Mouse (Mus musculus) CH12.LX (cell line): ENCODE data around the gene Celf5. TPM values are rescaled to one million over a fixed set of nuclear protein-coding genes. Genes with fewer than 3 reads are reported as not detected.

Source experiments
- DNase-seq: peaks from one replicate; pipeline ENCODE4 v3.0.0-alpha.2; 2013; ENCODE audit errors: extremely low read depth
- H3K27ac ChIP-seq: 2 replicates; pipeline ENCODE4 v1.5.1; 2012; ENCODE audit warnings: low read depth, mild to moderate bottlenecking, control low read depth, moderate library complexity; ENCODE audit not compliant: insufficient read depth
- H3K27me3 ChIP-seq: replicated peaks from 2 replicates; pipeline ENCODE3; 2012; ENCODE audit warnings: inconsistent platforms
- H3K36me3 ChIP-seq, 2 experiments: replicated peaks in 1 of 2; 2 replicates each; pipeline versions ENCODE3 to v1.6.1; 2012; ENCODE audit warnings: inconsistent platforms in 1 of 2, low read length in 1 of 2, mild to moderate bottlenecking in 1 of 2, mixed read lengths in 1 of 2, moderate library complexity in 1 of 2; ENCODE audit not compliant: control insufficient read depth in 1 of 2, insufficient read depth in 1 of 2
- H3K4me1 ChIP-seq, 2 experiments: 2 replicates each; pipeline ENCODE4 v1.6.1; 2012; ENCODE audit warnings: inconsistent platforms in 1 of 2, moderate library complexity in 1 of 2; ENCODE audit not compliant: insufficient read depth in 2 of 2, control insufficient read depth in 1 of 2
- H3K4me2 ChIP-seq: 2 replicates; pipeline ENCODE4 v1.6.1; 2012; ENCODE audit warnings: low read depth, mild to moderate bottlenecking, control low read depth; ENCODE audit not compliant: poor library complexity, insufficient read depth, severe bottlenecking
- H3K4me3 ChIP-seq, 3 experiments: fragments of 150-350 bp in 1 of 3; sonication (generic) in 1 of 3; replicated peaks in 1 of 3; 2 replicates each; pipeline versions ENCODE3 to v1.5.1; 2011 to 2012; ENCODE audit warnings: low read depth in 2 of 3, low read length in 2 of 3, mild to moderate bottlenecking in 2 of 3, moderate library complexity in 2 of 3, control low read depth in 1 of 3, improper control_type of control experiment in 1 of 3, inconsistent platforms in 1 of 3, mixed read lengths in 1 of 3; ENCODE audit not compliant: poor library complexity in 1 of 3
- H3K79me2 ChIP-seq: replicated peaks from 2 replicates; pipeline ENCODE4 v1.6.1; 2012; ENCODE audit warnings: mild to moderate bottlenecking, moderate library complexity; ENCODE audit not compliant: control insufficient read depth, poor library complexity, insufficient read depth, severe bottlenecking; ENCODE audit errors: extremely low read depth
- H3K9ac ChIP-seq: 2 replicates; pipeline ENCODE4 v1.6.1; 2012; ENCODE audit warnings: low read depth, mild to moderate bottlenecking, control low read depth, moderate library complexity; ENCODE audit not compliant: insufficient read depth
- H3K9me3 ChIP-seq: replicated peaks from 2 replicates; pipeline ENCODE3; 2012; ENCODE audit warnings: low read length, inconsistent platforms, mixed read lengths
- CHD1 ChIP-seq: IDR thresholded peaks from 2 replicates; pipeline ENCODE4 v1.6.1; 2012; ENCODE audit warnings: low read depth, low read length, improper control_type of control experiment, inconsistent platforms
- CHD2 ChIP-seq: IDR thresholded peaks from 2 replicates; pipeline ENCODE4 v1.6.1; 2011; ENCODE audit warnings: low read length, improper control_type of control experiment
- ELF1 ChIP-seq: IDR thresholded peaks from 2 replicates; pipeline ENCODE4 v1.6.1; 2014; ENCODE audit warnings: low read depth, mild to moderate bottlenecking, inconsistent platforms, low read length, improper control_type of control experiment
- ETS1 ChIP-seq: conservative IDR thresholded peaks from 2 replicates; pipeline ENCODE4 v1.6.1; 2012; ENCODE audit warnings: low read depth, mild to moderate bottlenecking, inconsistent platforms, low read length, improper control_type of control experiment, moderate library complexity
- GABPA ChIP-seq: IDR thresholded peaks from 2 replicates; pipeline ENCODE4 v1.6.1; 2012; ENCODE audit warnings: low read depth, low read length, improper control_type of control experiment, inconsistent platforms; ENCODE audit not compliant: insufficient replicate concordance
- JUN ChIP-seq: IDR thresholded peaks from 2 replicates; pipeline ENCODE4 v1.6.1; 2011; ENCODE audit warnings: low read depth, mild to moderate bottlenecking, low read length, improper control_type of control experiment, moderate library complexity; ENCODE audit not compliant: insufficient read depth
- JUND ChIP-seq: conservative IDR thresholded peaks from 2 replicates; pipeline ENCODE4 v1.6.1; 2011; ENCODE audit warnings: low read depth, low read length, improper control_type of control experiment
- KAT2A ChIP-seq: IDR thresholded peaks from 2 replicates; pipeline ENCODE4 v1.6.1; 2012; ENCODE audit warnings: low read length, improper control_type of control experiment, inconsistent platforms; ENCODE audit not compliant: insufficient replicate concordance
- MEF2A ChIP-seq: IDR thresholded peaks from 2 replicates; pipeline ENCODE4 v1.6.1; 2014; ENCODE audit warnings: low read depth, mild to moderate bottlenecking, inconsistent platforms, low read length, improper control_type of control experiment, borderline replicate concordance
- NELFE ChIP-seq: IDR thresholded peaks from 2 replicates; pipeline ENCODE4 v1.6.1; 2011; ENCODE audit warnings: low read depth, low read length, improper control_type of control experiment
- PAX5 ChIP-seq: IDR thresholded peaks from 2 replicates; pipeline ENCODE4 v1.6.1; 2012; ENCODE audit warnings: low read length, inconsistent platforms, mixed read lengths
- POLR2AphosphoS2 ChIP-seq: IDR thresholded peaks from 2 replicates; pipeline ENCODE4 v1.6.1; 2011; ENCODE audit warnings: low read depth, low read length, improper control_type of control experiment
- SIN3A ChIP-seq: IDR thresholded peaks from 2 replicates; pipeline ENCODE4 v1.6.1; 2012; ENCODE audit warnings: low read length, improper control_type of control experiment, inconsistent platforms
- UBTF ChIP-seq: IDR thresholded peaks from 2 replicates; pipeline ENCODE4 v1.6.1; 2012; ENCODE audit warnings: low read depth, mild to moderate bottlenecking, inconsistent platforms, low read length, improper control_type of control experiment, moderate library complexity
- ZC3H11A ChIP-seq: IDR thresholded peaks from 2 replicates; pipeline ENCODE4 v1.6.1; 2012; ENCODE audit warnings: low read depth, mild to moderate bottlenecking, inconsistent platforms, low read length, improper control_type of control experiment
- ZKSCAN1 ChIP-seq: IDR thresholded peaks from 2 replicates; pipeline ENCODE4 v1.6.1; 2012; ENCODE audit warnings: low read depth, inconsistent platforms, low read length, improper control_type of control experiment, borderline replicate concordance
- ZNF384 ChIP-seq: IDR thresholded peaks from 2 replicates; pipeline ENCODE4 v1.6.1; 2012; ENCODE audit warnings: low read depth, low read length, improper control_type of control experiment, inconsistent platforms
- dilution Hi-C: fragments of 300-500 bp; cut with MboI; formaldehyde crosslinking; loops from 2 replicates; pipeline ENCODE4 v1.14.3; 2020; ENCODE audit warnings: low sequenced_read_pairs; ENCODE audit not compliant: extremely low pct_unique_long_range_greater_than_20kb, extremely low pct_ligation_motif_present
- in situ Hi-C: fragments of 300-500 bp; cut with MboI; formaldehyde crosslinking; loops from 3 replicates; pipeline ENCODE4 v1.14.3; 2019; ENCODE audit warnings: low sequenced_read_pairs, low pct_ligation_motif_present, low pct_unique_long_range_greater_than_20kb, mixed read lengths
- polyA plus RNA-seq: library from polyadenylated mRNA; unstranded; fragments of >175 nt; gene quantifications from 2 replicates; pipeline ENCODE4 v1.2.1, GENCODE M21; 2012; ENCODE audit warnings: low read depth; ENCODE audit not compliant: insufficient read length
- total RNA-seq, 2 experiments: library from RNA; depleted of rRNA; stranded (reverse); fragments of 300-350 nt in 1 of 2; fragments of >200 nt in 1 of 2; gene quantifications; 2 replicates each; pipeline ENCODE4 v1.2.3; 2012 to 2014

The Celf5 gene
- total and polyA plus RNA-seq, 3 experiments = 0.07 to 0.08 TPM; not detected in 1

- Histone ChIP-seq H3K9ac (no peak overlapping the region), H3K4me2 (no peak overlapping the region), H3K36me3 (no peaks in the 10 kb centered on the region), H3K9me3 (no peaks in the 10 kb centered on the region), H3K27me3 (peaks cover 90% of the 10 kb centered on the region), H3K4me3 (no peak overlapping the region), H3K79me2 (no peaks in the 10 kb centered on the region), H3K27ac (no peak overlapping the region), H3K4me1 (peaks cover 4 to 6% of the 10 kb centered on the region in 2 experiments; a peak in 3 of 4 replicates)
- no peak for DNase-seq
- in situ Hi-C loops (no loop called here), dilution Hi-C loops (no loop called here)
- TF ChIP-seq CHD1 = no peak
- TF ChIP-seq KAT2A = no peak
- TF ChIP-seq POLR2AphosphoS2 = no peak
- no peak for TF ChIP-seq ETS1
- no peak for TF ChIP-seq ELF1
- TF ChIP-seq JUND = no peak
- no peak for TF ChIP-seq NELFE
- no peak for TF ChIP-seq PAX5
- TF ChIP-seq SIN3A = no peak
- no peak for TF ChIP-seq CHD2
- no peak for TF ChIP-seq ZKSCAN1
- no peak for TF ChIP-seq ZNF384
- TF ChIP-seq GABPA = no peak
- TF ChIP-seq ZC3H11A = no peak
- TF ChIP-seq MEF2A = no peak
These were observed 9.5 kb downstream of the Celf5 start for GRCm38 (mm10) chr10:81473003-81473451.

GRCm38 (mm10) chr10:81472403-81473002 is 10.0 kb downstream of the Celf5 start:
- H3K4me1 ChIP-seq = peaks cover 4 to 6% of the 10 kb centered on the region in 2 experiments; a peak in 3 of 4 replicates
- no peaks in the 10 kb centered on the region for H3K9me3 ChIP-seq
- dilution Hi-C loops = no loop called here
- H3K4me2 ChIP-seq = no peak overlapping the region
- in situ Hi-C loops = no loop called here
- H3K79me2 ChIP-seq = no peaks in the 10 kb centered on the region
- H3K27ac ChIP-seq = no peak overlapping the region
- DNase-seq = no peak
- no peaks in the 10 kb centered on the region for H3K36me3 ChIP-seq
- no peak overlapping the region for H3K9ac ChIP-seq
- H3K4me3 ChIP-seq = no peak overlapping the region
- peaks cover 90% of the 10 kb centered on the region for H3K27me3 ChIP-seq
- TF ChIP-seq ELF1 = no peak
- TF ChIP-seq UBTF = no peak
- no peak for TF ChIP-seq CHD2
- no peak for TF ChIP-seq GABPA
- no peak for TF ChIP-seq ZKSCAN1
- TF ChIP-seq JUN = no peak
- TF ChIP-seq, all 38 proteins: peak for 0
